Mouse (Mus musculus) hindbrain, embryonic 16.5 days (tissue): ENCODE data around the gene Spata45. TPM values are rescaled to one million over a fixed set of nuclear protein-coding genes. Genes with fewer than 3 reads are reported as not detected.
"Not testable (repeated sequence)": the region's sequence is repeated elsewhere in the genome, so short reads cannot be mapped to it uniquely, and the experiment has no call there.

ENCODE experiments used
- ATAC-seq: fragments of 200-750 bp; cut with Nextera tagmentation; 2 replicates; pipeline ENCODE4 v1.8.0; 2017; ENCODE audit warnings: moderate TSS enrichment, moderate library complexity
- H3K27ac ChIP-seq: fragments of 300-500 bp; sonication (generic); 2 replicates; pipeline ENCODE4 v1.5.1; 2014; ENCODE audit warnings: low read depth, mild to moderate bottlenecking, control low read depth, low read length, moderate library complexity
- H3K27me3 ChIP-seq: fragments of 300-500 bp; sonication (generic); replicated peaks from 2 replicates; pipeline ENCODE4 v1.6.1; 2014; ENCODE audit warnings: low read length; ENCODE audit not compliant: control insufficient read depth, insufficient read depth
- H3K36me3 ChIP-seq: fragments of 300-500 bp; sonication (generic); 2 replicates; pipeline ENCODE4 v1.6.1; 2014; ENCODE audit warnings: mild to moderate bottlenecking, low read length, moderate library complexity, mixed read lengths; ENCODE audit not compliant: control insufficient read depth, insufficient read depth
- H3K4me1 ChIP-seq: fragments of 300-500 bp; sonication (generic); 2 replicates; pipeline ENCODE4 v1.6.1; 2014; ENCODE audit warnings: low read depth, low read length; ENCODE audit not compliant: control insufficient read depth, insufficient read depth
- H3K4me2 ChIP-seq: fragments of 300-500 bp; sonication (generic); 2 replicates; pipeline ENCODE4 v1.6.1; 2014; ENCODE audit warnings: mild to moderate bottlenecking, low read length, control low read depth, moderate library complexity
- H3K4me3 ChIP-seq: fragments of 300-500 bp; sonication (generic); 2 replicates; pipeline ENCODE4 v1.5.1; 2014; ENCODE audit warnings: mild to moderate bottlenecking, low read length, control low read depth, moderate library complexity
- H3K9ac ChIP-seq: fragments of 300-500 bp; sonication (generic); 2 replicates; pipeline ENCODE4 v1.6.1; 2014; ENCODE audit warnings: low read depth, mild to moderate bottlenecking, control low read depth, low read length, moderate library complexity
- H3K9me3 ChIP-seq: fragments of 300-500 bp; sonication (generic); 2 replicates; pipeline ENCODE4 v1.6.1; 2014; ENCODE audit warnings: mild to moderate bottlenecking, low read length, moderate library complexity; ENCODE audit not compliant: control insufficient read depth
- WGBS: fragments of 180-500 bp; shearing (Covaris S2); extraction: QIAGEN DNeasy Blood & Tissue Kit; methylation state at CpG from one replicate; pipeline ENCODE4 v1.1.7; 2014; 5-methylcytosine and 5-hydroxymethylcytosine counted together
- polyA plus RNA-seq: library from polyadenylated mRNA; unstranded; fragments of >200 nt; fragmentation: Nextera tagmentation; extraction: Ambion mirVana; gene quantifications from 2 replicates; pipeline ENCODE4 v1.2.1, GENCODE M21; 2015

The Spata45 gene
- polyA plus RNA-seq, 1 experiment from 2014 or later, result not detected

- not testable (repeated sequence) for H3K4me1 ChIP-seq, H3K4me2 ChIP-seq, H3K27me3 ChIP-seq, H3K9me3 ChIP-seq, H3K36me3 ChIP-seq, H3K27ac ChIP-seq, H3K9ac ChIP-seq, ATAC-seq, H3K4me3 ChIP-seq
- WGBS, result 81% methylated on average over 6 of the region's 6 CpGs
Observed at GRCm38 (mm10) chr1:191030922-191031425, 5.5 kb upstream of the Spata45 start.

GRCm38 (mm10) chr1:191035649-191036048 lies 790 bp upstream of the Spata45 start:
- ATAC-seq, result no peak
- Histone ChIP-seq H3K27ac (no peak overlapping the region), H3K4me3 (no peak overlapping the region), H3K27me3 (no peaks in the 10 kb centered on the region), H3K36me3 (no peaks in the 10 kb centered on the region), H3K4me2 (no peak overlapping the region), H3K4me1 (no peaks in the 10 kb centered on the region), H3K9me3 (no peaks in the 10 kb centered on the region), H3K9ac (no peak overlapping the region)
- 30% methylated on average over 4 of the region's 4 CpGs for WGBS

- H3K36me3 ChIP-seq, result no peaks in the 10 kb centered on the region
- H3K9ac ChIP-seq, result no peak overlapping the region
- H3K27me3 ChIP-seq, result no peaks in the 10 kb centered on the region
- no peaks in the 10 kb centered on the region for H3K9me3 ChIP-seq
- H3K4me2 ChIP-seq, result no peak overlapping the region
- H3K27ac ChIP-seq, result no peak overlapping the region
- no peak overlapping the region for H3K4me3 ChIP-seq
- ATAC-seq, result no peak
- no peaks in the 10 kb centered on the region for H3K4me1 ChIP-seq
- 92% methylated on average over 4 of the region's 4 CpGs for WGBS
Observed at GRCm38 (mm10) chr1:191037999-191038398, 1.6 kb downstream of the Spata45 start.

DNA sequence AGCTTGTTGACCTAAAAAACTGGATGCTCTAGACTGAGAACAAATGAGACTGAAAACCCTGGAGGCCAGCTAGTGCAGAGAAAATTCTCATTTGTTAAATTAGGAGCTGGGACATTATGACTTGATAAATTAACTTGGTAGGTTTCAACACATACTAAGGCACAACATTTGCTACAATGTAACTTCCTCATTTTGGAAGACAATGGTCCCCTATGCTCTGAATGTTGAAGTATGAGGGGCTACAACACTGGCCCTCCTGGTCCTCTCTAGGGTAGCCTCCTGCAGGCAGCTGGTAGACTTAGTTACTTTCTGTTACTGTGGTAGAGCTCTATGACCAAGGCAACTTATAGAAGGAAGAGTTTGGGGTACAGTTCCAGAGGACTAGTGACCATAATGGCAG lies 4.9 kb downstream of the Spata45 start:
- Histone ChIP-seq H3K4me2 (no peak overlapping the region), H3K9me3 (no peaks in the 10 kb centered on the region), H3K36me3 (no peaks in the 10 kb centered on the region), H3K4me1 (no peaks in the 10 kb centered on the region), H3K27ac (no peak overlapping the region), H3K9ac (no peak overlapping the region), H3K27me3 (no peaks in the 10 kb centered on the region), H3K4me3 (no peak overlapping the region)
- ATAC-seq, result no peak

DNA sequence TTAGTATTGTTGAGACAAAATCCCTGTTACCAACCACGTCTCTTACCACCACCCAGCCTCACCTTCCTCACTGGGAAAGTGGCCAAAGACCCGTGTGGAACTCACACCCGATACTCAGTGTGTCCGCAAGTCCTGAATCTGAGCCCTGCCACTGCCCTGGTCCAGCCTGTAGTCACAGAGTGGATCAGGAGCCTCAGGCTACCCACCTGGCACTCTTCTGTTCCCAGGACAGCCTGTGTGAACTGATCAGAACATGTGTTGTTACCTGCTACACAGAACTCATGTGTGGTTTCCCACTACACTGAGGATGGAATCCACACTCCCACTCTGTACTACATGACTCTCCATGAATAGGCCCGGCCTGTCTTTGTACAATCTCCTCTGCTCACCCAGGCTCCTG lies 5.7 kb downstream of the Spata45 start:
- Histone ChIP-seq H3K4me3 (no peak overlapping the region), H3K4me2 (no peak overlapping the region), H3K27ac (no peak overlapping the region), H3K9me3 (no peaks in the 10 kb centered on the region), H3K4me1 (no peaks in the 10 kb centered on the region), H3K27me3 (no peaks in the 10 kb centered on the region), H3K36me3 (no peaks in the 10 kb centered on the region), H3K9ac (no peak overlapping the region)
- no peak for ATAC-seq
- 82% methylated on average over 5 of the region's 5 CpGs for WGBS

- no peak overlapping the region for H3K27ac ChIP-seq
- ATAC-seq, result no peak
- no peak overlapping the region for H3K4me3 ChIP-seq
- no peak overlapping the region for H3K4me2 ChIP-seq
- H3K36me3 ChIP-seq, result no peaks in the 10 kb centered on the region
- WGBS, result 85% methylated on average over 3 of the region's 3 CpGs
- H3K9me3 ChIP-seq, result no peaks in the 10 kb centered on the region
- no peaks in the 10 kb centered on the region for H3K4me1 ChIP-seq
- no peaks in the 10 kb centered on the region for H3K27me3 ChIP-seq
- H3K9ac ChIP-seq, result no peak overlapping the region
Observed at GRCm38 (mm10) chr1:191042688-191043087, 6.2 kb downstream of the Spata45 start.

DNA sequence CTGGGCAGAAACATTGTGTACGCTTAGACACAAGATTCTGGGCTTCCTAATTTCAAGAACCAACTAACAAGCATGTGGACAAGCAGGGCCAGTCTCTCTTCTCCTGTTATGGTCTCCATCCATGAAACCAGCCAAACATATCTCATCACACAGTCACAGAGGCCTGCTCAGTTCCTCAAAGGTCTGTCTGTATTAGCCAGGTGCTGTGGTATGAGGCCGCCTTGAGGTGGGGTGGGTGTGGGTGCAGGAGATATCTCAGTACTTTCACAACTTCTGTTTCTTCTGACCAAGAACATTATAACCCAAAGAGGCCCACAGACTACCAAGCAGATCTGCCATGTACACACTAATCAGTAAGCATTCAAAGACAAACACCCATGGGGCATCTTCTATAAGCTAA lies 8.8 kb downstream of the Spata45 start:
- Histone ChIP-seq H3K27ac (no peak overlapping the region), H3K9ac (no peak overlapping the region), H3K4me2 (no peak overlapping the region), H3K9me3 (no peaks in the 10 kb centered on the region), H3K4me3 (no peak overlapping the region), H3K27me3 (no peaks in the 10 kb centered on the region), H3K4me1 (no peaks in the 10 kb centered on the region), H3K36me3 (no peaks in the 10 kb centered on the region)
- WGBS, result 98% methylated on average over 2 of the region's 2 CpGs
- no peak for ATAC-seq

GRCm38 (mm10) chr1:191046231-191046824 lies 9.9 kb downstream of the Spata45 start:
- H3K27ac ChIP-seq, result no peak overlapping the region
- no peaks in the 10 kb centered on the region for H3K9me3 ChIP-seq
- ATAC-seq, result peak; percentile 64; the same call in 1 of the 2 replicates
- no peak overlapping the region for H3K4me2 ChIP-seq
- H3K36me3 ChIP-seq, result no peaks in the 10 kb centered on the region
- no peaks in the 10 kb centered on the region for H3K4me1 ChIP-seq
- H3K9ac ChIP-seq, result no peak overlapping the region
- no peaks in the 10 kb centered on the region for H3K27me3 ChIP-seq
- WGBS, result 72% methylated on average over 7 of the region's 7 CpGs
- no peak overlapping the region for H3K4me3 ChIP-seq

- 94% methylated on average over 3 of the region's 3 CpGs for WGBS
- ATAC-seq, result no peak
- Histone ChIP-seq H3K4me1 (no peaks in the 10 kb centered on the region), H3K4me2 (no peak overlapping the region), H3K9me3 (no peaks in the 10 kb centered on the region), H3K27me3 (no peaks in the 10 kb centered on the region), H3K27ac (no peak overlapping the region), H3K9ac (no peak overlapping the region), H3K36me3 (no peaks in the 10 kb centered on the region), H3K4me3 (no peak overlapping the region)
Observed at GRCm38 (mm10) chr1:191053555-191053954, 17.1 kb downstream of the Spata45 start.
